Mouse (Mus musculus) limb, embryonic 13.5 days (tissue): Measurements from ENCODE around the gene Dtd1. TPM values are rescaled to one million over a fixed set of nuclear protein-coding genes. Genes with fewer than 3 reads are reported as not detected.

Source experiments
- ATAC-seq: fragments of 200-750 bp; cut with Nextera tagmentation; 2 replicates; pipeline ENCODE4 v1.8.0; 2017; ENCODE audit warnings: low read depth, moderate number of reproducible peaks, moderate TSS enrichment; ENCODE audit not compliant: low FRiP score
- H3K27ac ChIP-seq: fragments of 300-500 bp; sonication (generic); 2 replicates; pipeline ENCODE4 v1.5.1; 2015; ENCODE audit warnings: inconsistent platforms, mild to moderate bottlenecking, moderate library complexity
- H3K27me3 ChIP-seq: fragments of 300-500 bp; sonication (generic); 2 replicates; pipeline ENCODE4 v1.6.1; 2015; ENCODE audit warnings: mild to moderate bottlenecking, inconsistent platforms
- H3K36me3 ChIP-seq: fragments of 300-500 bp; sonication (generic); 2 replicates; pipeline ENCODE4 v1.6.1; 2015; ENCODE audit warnings: inconsistent platforms, mild to moderate bottlenecking, moderate library complexity
- H3K4me1 ChIP-seq: fragments of 300-500 bp; sonication (generic); 2 replicates; pipeline ENCODE4 v1.6.1; 2015; ENCODE audit warnings: inconsistent platforms
- H3K4me2 ChIP-seq: fragments of 300-500 bp; sonication (generic); replicated peaks from 2 replicates; pipeline ENCODE4 v1.6.1; 2015; ENCODE audit warnings: inconsistent platforms, mild to moderate bottlenecking, moderate library complexity
- H3K4me3 ChIP-seq: fragments of 300-500 bp; sonication (generic); 2 replicates; pipeline ENCODE4 v1.5.1; 2015; ENCODE audit warnings: moderate library complexity, mild to moderate bottlenecking, inconsistent platforms
- H3K9ac ChIP-seq: fragments of 300-500 bp; sonication (generic); 2 replicates; pipeline ENCODE4 v1.6.1; 2015; ENCODE audit warnings: mild to moderate bottlenecking, inconsistent platforms
- H3K9me3 ChIP-seq: fragments of 300-500 bp; sonication (generic); 2 replicates; pipeline ENCODE4 v1.6.1; 2016; ENCODE audit warnings: inconsistent platforms
- WGBS: fragments of 180-500 bp; shearing (Covaris S2); methylation state at CpG from one replicate; pipeline ENCODE4 v1.1.7; 2015; 5-methylcytosine and 5-hydroxymethylcytosine counted together
- polyA plus RNA-seq: library from polyadenylated mRNA; unstranded; fragments of >200 nt; fragmentation: Nextera tagmentation; extraction: Ambion mirVana; gene quantifications from 2 replicates; pipeline ENCODE4 v1.2.1, GENCODE M21; 2015

Gene Dtd1
- polyA plus RNA-seq, 1 experiment from 2014 or later, result 48.8 TPM

- Histone ChIP-seq H3K36me3 (no peaks in the 10 kb centered on the region), H3K4me1 (no peaks in the 10 kb centered on the region), H3K9ac (no peak overlapping the region), H3K27ac (no peak overlapping the region), H3K9me3 (no peaks in the 10 kb centered on the region), H3K4me2 (no peak overlapping the region), H3K4me3 (no peak overlapping the region), H3K27me3 (no peaks in the 10 kb centered on the region)
- ATAC-seq, result no peak
- WGBS, result 89% methylated on average over 6 of the region's 6 CpGs
These were observed 161.0 kb downstream of the Dtd1 start for GRCm38 (mm10) chr2:144760666-144761065.

DNA sequence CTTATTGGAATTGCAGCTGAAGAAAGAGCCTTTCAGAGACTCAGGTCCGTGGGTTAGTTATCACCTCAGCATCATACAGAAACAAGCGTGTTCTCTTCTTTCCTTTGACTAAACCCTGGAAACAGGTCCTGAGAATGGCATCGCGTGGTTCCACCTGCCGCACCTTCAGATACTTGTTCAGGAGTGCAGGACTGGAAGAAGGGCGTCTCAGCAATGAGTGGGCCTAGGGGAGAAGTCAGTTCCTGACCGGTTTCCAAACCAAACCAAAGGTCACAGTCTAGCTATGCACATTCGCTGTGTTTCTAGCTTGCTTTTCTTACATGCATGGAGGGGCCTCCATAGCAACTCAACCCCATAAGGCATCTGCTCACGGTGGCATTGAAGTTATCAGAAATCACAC, 164.0 kb downstream of the Dtd1 start:
- WGBS, result 93% methylated on average over 9 of the region's 9 CpGs
- no peak overlapping the region for H3K27ac ChIP-seq
- H3K4me3 ChIP-seq, result no peak overlapping the region
- H3K4me1 ChIP-seq, result no peaks in the 10 kb centered on the region
- H3K36me3 ChIP-seq, result 0 out of 2 replicates have a peak, but pooled peaks cover 3% of the 10 kb centered on the region
- ATAC-seq, result no peak
- peaks cover 8% of the 10 kb centered on the region; the same call in 1 of the 2 replicates for H3K9me3 ChIP-seq
- H3K4me2 ChIP-seq, result no peak overlapping the region
- no peaks in the 10 kb centered on the region for H3K27me3 ChIP-seq
- no peak overlapping the region for H3K9ac ChIP-seq

GRCm38 (mm10) chr2:144764116-144764788, 164.6 kb downstream of the Dtd1 start:
- H3K4me3 ChIP-seq, result no peak overlapping the region
- 0 out of 2 replicates have a peak, but pooled peaks cover 3% of the 10 kb centered on the region for H3K36me3 ChIP-seq
- no peaks in the 10 kb centered on the region for H3K27me3 ChIP-seq
- H3K9me3 ChIP-seq, result peaks cover 8% of the 10 kb centered on the region; the same call in 1 of the 2 replicates
- H3K4me2 ChIP-seq, result no peak overlapping the region
- H3K27ac ChIP-seq, result no peak overlapping the region
- ATAC-seq, result no peak
- 81% methylated on average over 7 of the region's 7 CpGs for WGBS
- no peak overlapping the region for H3K9ac ChIP-seq
- H3K4me1 ChIP-seq, result no peaks in the 10 kb centered on the region

- no peaks in the 10 kb centered on the region for H3K27me3 ChIP-seq
- no peak overlapping the region for H3K4me2 ChIP-seq
- no peaks in the 10 kb centered on the region for H3K4me1 ChIP-seq
- H3K4me3 ChIP-seq, result no peak overlapping the region
- H3K36me3 ChIP-seq, result 0 out of 2 replicates have a peak, but pooled peaks cover 3% of the 10 kb centered on the region
- peaks cover 8% of the 10 kb centered on the region; the same call in 1 of the 2 replicates for H3K9me3 ChIP-seq
- no peak for ATAC-seq
- WGBS, result 96% methylated on average over 5 of the region's 5 CpGs
- H3K27ac ChIP-seq, result no peak overlapping the region
- no peak overlapping the region for H3K9ac ChIP-seq
These were observed 165.5 kb downstream of the Dtd1 start for GRCm38 (mm10) chr2:144765219-144765618.

DNA sequence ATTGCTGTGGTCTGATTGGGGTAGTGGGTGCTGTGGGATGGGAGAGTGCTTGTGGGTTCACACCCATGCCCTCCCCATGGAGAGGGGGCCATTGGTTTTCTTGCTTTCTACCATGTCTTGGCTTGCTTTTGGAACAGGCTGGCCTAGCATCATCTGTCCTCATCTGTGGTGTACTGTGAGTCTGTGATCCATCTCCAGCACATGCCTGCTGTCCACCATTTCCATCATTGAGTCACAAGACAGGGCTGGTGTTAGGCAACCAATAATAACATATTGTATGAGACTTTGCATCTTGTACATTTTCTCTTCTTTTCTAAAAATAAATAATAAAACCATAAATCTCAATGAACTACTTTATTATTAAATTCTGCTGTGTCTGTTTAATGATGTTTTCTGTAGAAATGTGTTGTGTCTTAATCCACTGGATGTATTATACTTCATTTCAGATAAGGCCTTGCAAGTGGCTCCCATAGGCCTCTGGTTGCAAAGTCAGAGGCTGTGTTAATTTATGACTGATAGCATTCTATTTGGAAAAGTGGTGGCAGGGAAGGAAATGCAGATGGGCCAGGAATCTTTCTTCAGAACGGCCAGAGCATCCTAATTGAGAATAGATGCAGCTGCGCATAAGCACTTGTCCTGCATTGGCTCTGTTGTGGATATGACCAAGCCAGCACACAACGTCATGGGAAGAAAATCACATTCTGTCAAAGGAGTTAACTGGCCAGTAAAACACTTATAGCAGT, 168.8 kb downstream of the Dtd1 start:
- no peak for ATAC-seq
- H3K9ac ChIP-seq, result no peak overlapping the region
- 0 out of 2 replicates have a peak, but pooled peaks cover 3% of the 10 kb centered on the region for H3K36me3 ChIP-seq

GRCm38 (mm10) chr2:144769118-144769496, 169.4 kb downstream of the Dtd1 start:
- Histone ChIP-seq H3K4me3 (no peak overlapping the region), H3K9me3 (peaks cover 8% of the 10 kb centered on the region; the same call in 1 of the 2 replicates), H3K36me3 (0 out of 2 replicates have a peak, but pooled peaks cover 3% of the 10 kb centered on the region), H3K27ac (no peak overlapping the region), H3K27me3 (no peaks in the 10 kb centered on the region), H3K9ac (no peak overlapping the region), H3K4me2 (no peak overlapping the region), H3K4me1 (no peaks in the 10 kb centered on the region)
- ATAC-seq, result no peak
- 69% methylated on average over 2 of the region's 2 CpGs for WGBS

More for the DNA sequence above, 168.8 kb downstream of the Dtd1 start:
- no peak overlapping the region for H3K4me2 ChIP-seq
- H3K27ac ChIP-seq, result no peak overlapping the region
- no peaks in the 10 kb centered on the region for H3K27me3 ChIP-seq
- H3K4me3 ChIP-seq, result no peak overlapping the region
- 77% methylated on average over 3 of the region's 3 CpGs for WGBS
- H3K4me1 ChIP-seq, result no peaks in the 10 kb centered on the region
- peaks cover 8% of the 10 kb centered on the region; the same call in 1 of the 2 replicates for H3K9me3 ChIP-seq

- Histone ChIP-seq H3K9ac (no peak overlapping the region), H3K4me2 (no peak overlapping the region), H3K27ac (no peak overlapping the region), H3K27me3 (no peaks in the 10 kb centered on the region), H3K4me1 (no peaks in the 10 kb centered on the region), H3K9me3 (peaks cover 8% of the 10 kb centered on the region; the same call in 1 of the 2 replicates), H3K4me3 (no peak overlapping the region), H3K36me3 (0 out of 2 replicates have a peak, but pooled peaks cover 3% of the 10 kb centered on the region)
- 44% methylated on average over 3 of the region's 3 CpGs for WGBS
- peak; percentile 64; the same call in 1 of the 2 replicates for ATAC-seq
These were observed 169.9 kb downstream of the Dtd1 start for GRCm38 (mm10) chr2:144769556-144769955.

- Histone ChIP-seq H3K27ac (no peak overlapping the region), H3K9ac (no peak overlapping the region), H3K36me3 (0 out of 2 replicates have a peak, but pooled peaks cover 3% of the 10 kb centered on the region), H3K4me1 (0 out of 2 replicates have a peak, but pooled peaks cover 2% of the 10 kb centered on the region), H3K4me2 (no peak overlapping the region), H3K27me3 (no peaks in the 10 kb centered on the region), H3K9me3 (peaks cover 8% of the 10 kb centered on the region; the same call in 1 of the 2 replicates), H3K4me3 (no peak overlapping the region)
- no peak for ATAC-seq
- WGBS, result 88% methylated on average over 7 of the region's 7 CpGs
These were observed 170.8 kb downstream of the Dtd1 start for GRCm38 (mm10) chr2:144770452-144770941.

- no peak for ATAC-seq
- 86% methylated on average over 4 of the region's 4 CpGs for WGBS
These were observed 172.1 kb downstream of the Dtd1 start for GRCm38 (mm10) chr2:144771841-144772240.

GRCm38 (mm10) chr2:144774636-144775160, 175.0 kb downstream of the Dtd1 start:
- no peaks in the 10 kb centered on the region for H3K36me3 ChIP-seq
- 71% methylated on average over 8 of the region's 8 CpGs for WGBS

More at GRCm38 (mm10) chr2:144771841-144772240, 172.1 kb downstream of the Dtd1 start:
- Histone ChIP-seq H3K9ac (no peak overlapping the region), H3K27ac (no peak overlapping the region), H3K4me1 (0 out of 2 replicates have a peak, but pooled peaks cover 2% of the 10 kb centered on the region), H3K27me3 (no peaks in the 10 kb centered on the region), H3K4me2 (no peak overlapping the region), H3K36me3 (no peaks in the 10 kb centered on the region), H3K4me3 (no peak overlapping the region), H3K9me3 (0 out of 2 replicates have a peak, but pooled peaks cover 1% of the 10 kb centered on the region)

GRCm38 (mm10) chr2:144775626-144776025, 175.9 kb downstream of the Dtd1 start:
- Histone ChIP-seq H3K4me2 (no peak overlapping the region), H3K4me3 (no peak overlapping the region), H3K27me3 (no peaks in the 10 kb centered on the region), H3K36me3 (no peaks in the 10 kb centered on the region), H3K9me3 (no peaks in the 10 kb centered on the region), H3K4me1 (0 out of 2 replicates have a peak, but pooled peaks cover 2% of the 10 kb centered on the region), H3K27ac (no peak overlapping the region), H3K9ac (no peak overlapping the region)
- WGBS, result 88% methylated on average over 4 of the region's 4 CpGs
- ATAC-seq, result no peak

More at GRCm38 (mm10) chr2:144774636-144775160, 175.0 kb downstream of the Dtd1 start:
- Histone ChIP-seq H3K4me1 (0 out of 2 replicates have a peak, but pooled peaks cover 2% of the 10 kb centered on the region), H3K9ac (no peak overlapping the region), H3K27me3 (no peaks in the 10 kb centered on the region), H3K9me3 (no peaks in the 10 kb centered on the region), H3K4me2 (no peak overlapping the region), H3K27ac (no peak overlapping the region), H3K4me3 (no peak overlapping the region)
- ATAC-seq, result no peak
